Mouse (Mus musculus) E14TG2a.4 (cell line): Measurements from ENCODE around the gene Plxnd1.

Experiments
- CTCF ChIP-seq: conservative IDR thresholded peaks from 2 replicates; pipeline ENCODE4 v1.5.1; 2014; ENCODE audit warnings: low read length
- NANOG ChIP-seq: IDR thresholded peaks from 2 replicates; pipeline ENCODE4 v1.6.1; 2014; ENCODE audit warnings: borderline replicate concordance, low read length, mixed read lengths
- POU5F1 ChIP-seq: IDR thresholded peaks from 2 replicates; pipeline ENCODE4 v1.6.1; 2014; ENCODE audit warnings: low read length, borderline replicate concordance

DNA sequence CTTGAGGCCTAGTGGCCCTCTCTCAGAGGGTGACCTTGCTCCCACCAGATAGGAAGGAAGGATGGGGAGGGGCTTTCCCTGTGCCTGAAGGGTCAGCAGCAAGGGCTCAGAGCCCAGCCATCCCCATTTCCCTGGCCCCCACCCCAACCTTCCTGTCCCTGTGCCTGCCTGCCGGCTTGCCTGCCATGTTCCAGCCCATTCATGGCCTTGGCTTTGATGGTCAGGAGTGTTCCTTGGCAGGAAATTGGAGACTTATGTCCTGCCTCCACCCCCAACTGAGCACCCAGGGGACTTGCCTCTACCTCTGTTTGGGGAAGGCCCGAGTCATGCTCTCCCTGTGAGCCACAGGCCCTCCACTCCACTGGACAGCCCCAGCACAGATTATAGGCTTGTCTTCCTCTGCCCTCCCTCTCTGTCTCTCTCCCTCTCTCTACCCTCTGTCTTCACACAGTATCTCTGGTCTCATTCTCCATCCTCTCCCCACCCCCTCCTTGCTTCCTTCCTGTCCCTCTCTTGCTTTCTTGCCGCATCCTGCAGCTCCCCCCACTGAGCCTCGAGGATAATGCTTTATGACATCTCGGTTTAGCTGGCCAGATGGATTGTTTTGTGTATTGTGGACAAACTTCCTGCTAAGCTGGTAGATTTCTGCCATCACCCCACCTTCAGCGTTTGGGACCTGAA is 1.5 kb upstream of the Plxnd1 start:
- TF ChIP-seq CTCF: no peak
- TF ChIP-seq NANOG: no peak
- TF ChIP-seq POU5F1: no peak
